Mouse (Mus musculus) heart, postnatal 0 days (tissue): ENCODE results near the gene Sun2. TPM values are rescaled to one million over a fixed set of nuclear protein-coding genes. Genes with fewer than 3 reads are reported as not detected.
A peak's percentile ranks its signal among the peaks of the same experiment; 100 is the strongest.

Source experiments
- ATAC-seq: fragments of 200-750 bp; cut with Nextera tagmentation; 2 replicates; pipeline ENCODE4 v1.8.0; 2017; ENCODE audit warnings: low read depth, moderate number of reproducible peaks, moderate library complexity; ENCODE audit not compliant: insufficient read depth
- DNase-seq: peaks from one replicate; pipeline ENCODE4 v3.0.0-alpha.2; 2016; ENCODE audit warnings: low spot score
- H3K27ac ChIP-seq: fragments of 300-500 bp; sonication (generic); 2 replicates; pipeline ENCODE4 v1.5.1; 2014; ENCODE audit warnings: low read depth, mild to moderate bottlenecking
- H3K27me3 ChIP-seq: fragments of 300-500 bp; sonication (generic); 2 replicates; pipeline ENCODE4 v1.6.1; 2014; ENCODE audit warnings: low read length, mixed read lengths; ENCODE audit not compliant: control insufficient read depth, insufficient read depth
- H3K36me3 ChIP-seq: fragments of 300-500 bp; sonication (generic); replicated peaks from 2 replicates; pipeline ENCODE4 v1.6.1; 2014; ENCODE audit warnings: low read length, mixed read lengths; ENCODE audit not compliant: control insufficient read depth, insufficient read depth
- H3K4me1 ChIP-seq: fragments of 300-500 bp; sonication (generic); 2 replicates; pipeline ENCODE4 v1.6.1; 2014; ENCODE audit warnings: antibody characterized with exemption; ENCODE audit not compliant: control insufficient read depth, insufficient read depth
- H3K4me2 ChIP-seq: fragments of 300-500 bp; sonication (generic); 2 replicates; pipeline ENCODE4 v1.6.1; 2014; ENCODE audit warnings: low read depth, mild to moderate bottlenecking, low read length, moderate library complexity
- H3K4me3 ChIP-seq: fragments of 300-500 bp; sonication (generic); 2 replicates; pipeline ENCODE4 v1.5.1; 2014; ENCODE audit warnings: low read depth, low read length
- H3K9ac ChIP-seq: fragments of 300-500 bp; sonication (generic); replicated peaks from 2 replicates; pipeline ENCODE4 v1.6.1; 2014; ENCODE audit warnings: low read depth, low read length, mixed read lengths
- H3K9me3 ChIP-seq: fragments of 300-500 bp; sonication (generic); replicated peaks from 2 replicates; pipeline ENCODE4 v1.6.1; 2016; ENCODE audit warnings: low read length; ENCODE audit not compliant: control insufficient read depth
- CTCF ChIP-seq: IDR thresholded peaks from 2 replicates; pipeline ENCODE4 v1.5.1; 2016; ENCODE audit warnings: antibody characterized with exemption, control low read depth, low read depth
- EP300 ChIP-seq: IDR thresholded peaks from 2 replicates; pipeline ENCODE4 v1.6.1; 2016; ENCODE audit warnings: antibody characterized with exemption, low read depth
- WGBS: fragments of 180-500 bp; shearing (Covaris S2); extraction: QIAGEN DNeasy Blood & Tissue Kit; methylation state at CpG from one replicate; pipeline ENCODE4 v1.1.7; 2014; 5-methylcytosine and 5-hydroxymethylcytosine counted together
- polyA plus RNA-seq: library from polyadenylated mRNA; unstranded; fragments of >200 nt; fragmentation: Nextera tagmentation; extraction: Ambion mirVana; gene quantifications from 2 replicates; pipeline ENCODE4 v1.2.1, GENCODE M21; 2015
- total RNA-seq: library from RNA; depleted of rRNA; stranded (reverse); fragments of >200 nt; gene quantifications from 2 replicates; pipeline ENCODE4 v1.2.3, GENCODE M21; 2014; ENCODE audit warnings: low replicate concordance

Gene Sun2
- total and polyA plus RNA-seq, 2 experiments from 2014 or later = 4.0 to 71.6 TPM

DNA sequence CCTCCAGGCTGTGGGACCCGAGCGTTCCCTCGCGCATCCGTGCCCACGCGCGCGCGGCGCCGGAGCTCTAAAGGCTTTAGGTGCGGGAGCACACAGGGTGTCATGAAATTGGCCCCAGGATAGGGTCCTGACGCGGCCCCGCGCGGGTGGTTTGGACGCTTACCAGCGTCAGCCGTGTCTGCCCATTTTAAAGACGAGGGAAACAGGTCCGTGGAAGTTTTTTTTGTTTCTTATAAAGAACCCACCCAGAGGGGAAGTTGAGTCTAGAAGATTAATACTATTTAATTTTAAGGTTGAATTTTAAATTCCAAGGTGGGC, 329 bp upstream of the Sun2 start:
- Histone ChIP-seq H3K4me3 (peak overlapping the region; percentile 98), H3K4me2 (peak overlapping the region; percentile 94), H3K27me3 (no peaks in the 10 kb centered on the region), H3K27ac (peak overlapping the region; percentile 98), H3K9ac (peak overlapping the region; percentile 98), H3K9me3 (no peaks in the 10 kb centered on the region), H3K4me1 (peaks cover 33% of the 10 kb centered on the region), H3K36me3 (peaks cover 21% of the 10 kb centered on the region)
- ATAC-seq = no peak
- DNase-seq = no peak
- whole genome bisulfite sequencing = under 1% methylated on average over 23 of the region's 23 CpGs
- TF ChIP-seq EP300 (no peak), CTCF (no peak)

- Histone ChIP-seq H3K4me3 (peak overlapping the region; percentile 98), H3K27me3 (no peaks in the 10 kb centered on the region), H3K4me2 (peak overlapping the region; percentile 94), H3K4me1 (peaks cover 33% of the 10 kb centered on the region), H3K36me3 (peaks cover 34% of the 10 kb centered on the region), H3K27ac (peak overlapping the region; percentile 98), H3K9me3 (no peaks in the 10 kb centered on the region), H3K9ac (peak overlapping the region; percentile 98)
- TF ChIP-seq EP300 = no peak
- no peak for TF ChIP-seq CTCF
- ATAC-seq = peak; percentile 51
- 4% methylated on average over 14 of the region's 14 CpGs for WGBS
- DNase-seq = peak; percentile 82
These were observed 1.0 kb downstream of the Sun2 start for GRCm38 (mm10) chr15:79741173-79741858.

DNA sequence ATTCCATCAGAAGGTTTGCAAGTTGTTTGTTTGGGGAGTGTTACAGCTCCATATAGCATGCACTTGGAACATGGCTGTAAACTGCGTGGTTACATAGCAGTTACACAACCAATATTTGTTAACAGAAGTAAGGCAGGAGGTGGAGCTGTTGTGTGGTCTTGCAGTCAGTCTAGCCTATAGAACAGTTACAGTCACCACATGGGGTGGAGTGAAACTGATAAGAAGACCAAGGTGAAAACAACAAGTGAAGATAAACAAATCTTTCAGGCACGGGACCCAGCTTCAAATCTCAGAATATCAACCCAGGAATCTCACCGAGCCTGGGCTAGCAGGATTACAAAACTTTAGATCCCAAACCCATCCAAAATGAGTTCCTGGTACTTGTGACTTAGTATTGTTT, 1.6 kb downstream of the Sun2 start:
- peak overlapping the region; percentile 98; the same call in 1 of the 2 replicates for H3K9ac ChIP-seq
- TF ChIP-seq CTCF (no peak), EP300 (no peak)
- peaks cover 33% of the 10 kb centered on the region for H3K4me1 ChIP-seq
- H3K9me3 ChIP-seq = no peaks in the 10 kb centered on the region
- H3K27ac ChIP-seq = peak overlapping the region; percentile 98
- DNase-seq (no peak), ATAC-seq (no peak)
- no peaks in the 10 kb centered on the region for H3K27me3 ChIP-seq
- H3K4me3 ChIP-seq = peak overlapping the region; percentile 98
- 48% methylated on average over 3 of the region's 3 CpGs for WGBS
- H3K36me3 ChIP-seq = peaks cover 34% of the 10 kb centered on the region
- peak overlapping the region; percentile 94 for H3K4me2 ChIP-seq

- WGBS = 65% methylated on average over 8 of the region's 8 CpGs
- Histone ChIP-seq H3K27ac (peak overlapping the region; percentile 98), H3K27me3 (no peaks in the 10 kb centered on the region), H3K4me1 (peaks cover 25% of the 10 kb centered on the region), H3K9ac (peak overlapping the region; percentile 37; the same call in 1 of the 2 replicates), H3K4me2 (no peak overlapping the region), H3K36me3 (peaks cover 81% of the 10 kb centered on the region), H3K9me3 (no peaks in the 10 kb centered on the region), H3K4me3 (no peak overlapping the region)
- ATAC-seq = no peak
- no peak for DNase-seq
- no peak for TF ChIP-seq EP300
These were observed 8.0 kb downstream of the Sun2 start for GRCm38 (mm10) chr15:79734311-79734710.

GRCm38 (mm10) chr15:79733640-79734039, 8.7 kb downstream of the Sun2 start:
- WGBS = 82% methylated on average over 4 of the region's 4 CpGs
- no peak for DNase-seq
- H3K27ac ChIP-seq = peak overlapping the region; percentile 98

DNA sequence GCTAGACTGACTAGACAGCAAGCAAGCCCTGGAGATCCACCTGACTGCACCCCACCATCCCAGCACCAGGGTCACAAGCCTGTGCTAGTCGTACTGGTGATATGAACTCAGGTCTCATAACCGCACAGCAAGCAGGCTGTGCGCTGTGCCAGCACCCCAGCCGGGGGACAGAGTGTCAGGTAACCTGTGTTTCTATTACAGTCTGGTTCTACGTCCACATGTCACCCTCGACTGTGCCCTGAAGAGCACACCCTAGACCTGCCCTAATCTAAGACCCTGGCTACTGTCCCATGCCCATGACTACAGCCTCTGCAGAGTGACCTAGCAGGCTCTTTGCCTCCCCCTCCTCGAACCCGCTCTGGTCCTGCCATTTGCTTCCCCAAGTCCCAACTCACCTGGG, 9.1 kb downstream of the Sun2 start:
- 98% methylated on average over 8 of the region's 8 CpGs for WGBS
- ATAC-seq = no peak
- Histone ChIP-seq H3K4me2 (no peak overlapping the region), H3K27ac (no peak overlapping the region), H3K4me3 (no peak overlapping the region), H3K27me3 (no peaks in the 10 kb centered on the region), H3K4me1 (peaks cover 18% of the 10 kb centered on the region), H3K9me3 (no peaks in the 10 kb centered on the region), H3K9ac (no peak overlapping the region), H3K36me3 (peaks cover 81% of the 10 kb centered on the region)
- no peak for DNase-seq
- no peak for TF ChIP-seq CTCF
- TF ChIP-seq EP300 = no peak

More at GRCm38 (mm10) chr15:79733640-79734039, 8.7 kb downstream of the Sun2 start:
- no peak overlapping the region for H3K4me2 ChIP-seq
- no peaks in the 10 kb centered on the region for H3K27me3 ChIP-seq
- H3K4me3 ChIP-seq = no peak overlapping the region
- no peak overlapping the region for H3K9ac ChIP-seq
- no peaks in the 10 kb centered on the region for H3K9me3 ChIP-seq
- TF ChIP-seq EP300 (no peak), CTCF (no peak)
- no peak for ATAC-seq
- peaks cover 19% of the 10 kb centered on the region for H3K4me1 ChIP-seq
- peaks cover 81% of the 10 kb centered on the region for H3K36me3 ChIP-seq
